8 mouse cellular contexts compared by ENCODE assay signal in genomic region chr17:56583071-56583470, GRCm38 (mm10). TPM values are rescaled to one million over a fixed set of nuclear protein-coding genes. Genes with fewer than 3 reads are reported as not detected.
DNase-seq lines count a peak whose midpoint lies in the region; ATAC-seq and TF ChIP-seq lines count a peak whose summit lies in the region.

No protein-coding gene starts in this region.

- DNase-seq in kidney, adult 18-20 months, result no peak
- DNase-seq in hindbrain, postnatal 0 days (ENCODE audit: low spot score), result no peak
- no peak for DNase-seq in layer of hippocampus, postnatal 14 days (ENCODE audit: low spot score in 2 of 2)
- no peak for DNase-seq in frontal cortex, postnatal 25 days (ENCODE audit: low spot score in 2 of 2)
- DNase-seq in layer of hippocampus, postnatal 25 days (ENCODE audit: extremely low spot score in 1 of 2, low spot score in 1 of 2), result no peak

- H3K4me1 ChIP-seq in kidney, embryonic 14.5 days (ENCODE audit: control insufficient read depth, insufficient read depth, low read length), result peaks cover 25% of the 10 kb centered on the region
- peaks cover 27% of the 10 kb centered on the region for H3K4me1 ChIP-seq in bone marrow macrophage, adult 2 months (ENCODE audit: control insufficient read depth, insufficient read depth, low read length)
- peaks cover 18% of the 10 kb centered on the region for H3K4me1 ChIP-seq in hindbrain, postnatal 0 days (ENCODE audit: insufficient read depth, low read length)
- H3K4me1 ChIP-seq in midbrain, embryonic 16.5 days (ENCODE audit: control insufficient read depth, insufficient read depth, low read length), result peaks cover 41% of the 10 kb centered on the region

- no peak for TF ChIP-seq POLR2A in bone marrow macrophage, adult 2 months (IDR thresholded peaks at IDR 0.05; ENCODE audit: borderline replicate concordance, low read depth, low read length)

- H3K4me2 ChIP-seq in kidney, embryonic 14.5 days (replicated peaks; ENCODE audit: low read depth, low read length), result peak overlapping the region; percentile 89
- H3K4me2 ChIP-seq in hindbrain, postnatal 0 days (ENCODE audit: low read depth, low read length), result peak overlapping the region; percentile 65
- H3K4me2 ChIP-seq in midbrain, embryonic 16.5 days (ENCODE audit: low read length), result peak overlapping the region; percentile 95

- H3K27me3 ChIP-seq in kidney, embryonic 14.5 days (ENCODE audit: control insufficient read depth, insufficient read depth, low read length), result no peaks in the 10 kb centered on the region
- no peaks in the 10 kb centered on the region for H3K27me3 ChIP-seq in hindbrain, postnatal 0 days (ENCODE audit: insufficient read depth, low read length)
- H3K27me3 ChIP-seq in midbrain, embryonic 16.5 days (ENCODE audit: control insufficient read depth, insufficient read depth, low read depth, low read length), result no peaks in the 10 kb centered on the region

- WGBS in kidney, embryonic 14.5 days, result 88% methylated on average over 1 of the region's 1 CpGs
- WGBS in hindbrain, postnatal 0 days, result 59% methylated on average over 1 of the region's 1 CpGs
- 83% methylated on average over 1 of the region's 1 CpGs for WGBS in midbrain, embryonic 16.5 days

- no peak overlapping the region for H3K27ac ChIP-seq in kidney, embryonic 14.5 days (ENCODE audit: low read depth, low read length)
- H3K27ac ChIP-seq in bone marrow macrophage, adult 2 months (ENCODE audit: insufficient read depth, low read depth, low read length), result peak overlapping the region; percentile 99
- H3K27ac ChIP-seq in hindbrain, postnatal 0 days, result no peak overlapping the region
- no peak overlapping the region for H3K27ac ChIP-seq in midbrain, embryonic 16.5 days (ENCODE audit: low read length)

- peak overlapping the region; percentile 94 for H3K4me3 ChIP-seq in kidney, embryonic 14.5 days (ENCODE audit: low read length)
- H3K4me3 ChIP-seq in bone marrow macrophage, adult 2 months (ENCODE audit: insufficient read depth, low read length), result peak overlapping the region; percentile 99
- peak overlapping the region; percentile 74 for H3K4me3 ChIP-seq in hindbrain, postnatal 0 days (ENCODE audit: low read length)
- peak overlapping the region; percentile 83 for H3K4me3 ChIP-seq in midbrain, embryonic 16.5 days (ENCODE audit: low read depth, low read length)

- H3K9me3 ChIP-seq in kidney, embryonic 14.5 days (ENCODE audit: control insufficient read depth, low read length), result no peaks in the 10 kb centered on the region
- H3K9me3 ChIP-seq in hindbrain, postnatal 0 days (ENCODE audit: low read length), result no peaks in the 10 kb centered on the region
- H3K9me3 ChIP-seq in midbrain, embryonic 16.5 days (replicated peaks; ENCODE audit: control insufficient read depth, low read length, poor library complexity, severe bottlenecking), result no peaks in the 10 kb centered on the region

- ATAC-seq in kidney, embryonic 14.5 days (ENCODE audit: low FRiP score, low TSS enrichment), result no peak
- no peak for ATAC-seq in hindbrain, postnatal 0 days
- ATAC-seq in midbrain, embryonic 16.5 days, result no peak

- TF ChIP-seq CTCF in bone marrow macrophage, adult 2 months (IDR thresholded peaks at IDR 0.05; ENCODE audit: low read depth, low read length), result no peak
- TF ChIP-seq CTCF in hindbrain, postnatal 0 days (IDR thresholded peaks at IDR 0.05; ENCODE audit: low read depth), result no peak

- H3K9ac ChIP-seq in kidney, embryonic 14.5 days (ENCODE audit: low read depth, low read length), result peak overlapping the region; percentile 89
- H3K9ac ChIP-seq in hindbrain, postnatal 0 days (replicated peaks; ENCODE audit: low read length), result peak overlapping the region; percentile 81; the same call in 1 of the 2 replicates
- H3K9ac ChIP-seq in midbrain, embryonic 16.5 days (ENCODE audit: low read depth, low read length), result peak overlapping the region; percentile 86

- peaks cover 69% of the 10 kb centered on the region for H3K36me3 ChIP-seq in kidney, embryonic 14.5 days (ENCODE audit: control insufficient read depth, insufficient read depth, low read length)
- H3K36me3 ChIP-seq in hindbrain, postnatal 0 days (ENCODE audit: insufficient read depth, low read length), result peaks cover 21% of the 10 kb centered on the region
- H3K36me3 ChIP-seq in midbrain, embryonic 16.5 days (ENCODE audit: control insufficient read depth, insufficient read depth, low read length), result peaks cover 12% of the 10 kb centered on the region

RNA-seq across cellular contexts. Expression of gene Safb2, which starts 1.3 kb away (rescaled TPM):
- 53.0 and 72.3 TPM in 2 replicates for polyA plus RNA-seq in kidney, embryonic 14.5 days (2014; fragmentation: Nextera tagmentation; extraction: Ambion mirVana)
- 164 and 176 TPM in 2 replicates for polyA plus RNA-seq in bone marrow macrophage, adult 2 months (2012; ENCODE audit: insufficient read depth, insufficient read length, missing spikeins)
- total RNA-seq in hindbrain, postnatal 0 days (2014; rRNA removed), result 34.1 and 45.2 TPM in 2 replicates
- 48.4 and 52.5 TPM in 2 replicates for polyA plus RNA-seq in hindbrain, postnatal 0 days (2015; fragmentation: Nextera tagmentation; extraction: Ambion mirVana)
- 63.2 and 70.6 TPM in 2 replicates for polyA plus RNA-seq in midbrain, embryonic 16.5 days (2015; fragmentation: Nextera tagmentation; extraction: Ambion mirVana)
- 100 to 1,000 TPM; 127 TPM for total RNA-seq in layer of hippocampus, postnatal 14 days (2021)
- total RNA-seq in layer of hippocampus, postnatal 25 days (2021), result 100 to 1,000 TPM in 1 of 2 experiments, 10 to 100 TPM in 1; 87.9 to 144 TPM

RNA-seq across cellular contexts. Expression of gene Safb, which starts 1.6 kb away (rescaled TPM):
- 81.2 and 102 TPM in 2 replicates for polyA plus RNA-seq in kidney, embryonic 14.5 days (2014; fragmentation: Nextera tagmentation; extraction: Ambion mirVana)
- polyA plus RNA-seq in bone marrow macrophage, adult 2 months (2012; ENCODE audit: insufficient read depth, insufficient read length, missing spikeins), result 73.7 and 75.6 TPM in 2 replicates
- total RNA-seq in hindbrain, postnatal 0 days (2014; rRNA removed), result 40.8 and 47.0 TPM in 2 replicates
- polyA plus RNA-seq in hindbrain, postnatal 0 days (2015; fragmentation: Nextera tagmentation; extraction: Ambion mirVana), result 71.7 and 85.0 TPM in 2 replicates
- 121 and 122 TPM in 2 replicates for polyA plus RNA-seq in midbrain, embryonic 16.5 days (2015; fragmentation: Nextera tagmentation; extraction: Ambion mirVana)
- 100 to 1,000 TPM; 131 to 147 TPM for total RNA-seq in layer of hippocampus, postnatal 14 days (2021)
- total RNA-seq in layer of hippocampus, postnatal 25 days (2021), result 100 to 1,000 TPM; 148 to 163 TPM

RNA-seq across cellular contexts. Expression of gene 2410015M20Rik, which starts 26.5 kb away (rescaled TPM):
- polyA plus RNA-seq in kidney, embryonic 14.5 days (2014; fragmentation: Nextera tagmentation; extraction: Ambion mirVana), result 234 and 245 TPM in 2 replicates
- 80.8 and 87.4 TPM in 2 replicates for polyA plus RNA-seq in bone marrow macrophage, adult 2 months (2012; ENCODE audit: insufficient read depth, insufficient read length, missing spikeins)
- total RNA-seq in hindbrain, postnatal 0 days (2014; rRNA removed), result 65.8 and 79.7 TPM in 2 replicates
- 222 and 247 TPM in 2 replicates for polyA plus RNA-seq in hindbrain, postnatal 0 days (2015; fragmentation: Nextera tagmentation; extraction: Ambion mirVana)
- 171 and 182 TPM in 2 replicates for polyA plus RNA-seq in midbrain, embryonic 16.5 days (2015; fragmentation: Nextera tagmentation; extraction: Ambion mirVana)
- 100 to 1,000 TPM; 151 to 160 TPM for total RNA-seq in layer of hippocampus, postnatal 14 days (2021)
- 100 to 1,000 TPM; 138 to 163 TPM for total RNA-seq in layer of hippocampus, postnatal 25 days (2021)

RNA-seq across cellular contexts. Expression of gene Gm20219, which starts 28.9 kb away (rescaled TPM):
- 1.6 and 1.8 TPM in 2 replicates for polyA plus RNA-seq in kidney, embryonic 14.5 days (2014; fragmentation: Nextera tagmentation; extraction: Ambion mirVana)
- polyA plus RNA-seq in bone marrow macrophage, adult 2 months (2012; ENCODE audit: insufficient read depth, insufficient read length, missing spikeins), result 1.6 and 2.1 TPM in 2 replicates
- 0.10 and 0.54 TPM in 2 replicates for total RNA-seq in hindbrain, postnatal 0 days (2014; rRNA removed)
- polyA plus RNA-seq in hindbrain, postnatal 0 days (2015; fragmentation: Nextera tagmentation; extraction: Ambion mirVana), result 0.37 and 0.55 TPM in 2 replicates
- polyA plus RNA-seq in midbrain, embryonic 16.5 days (2015; fragmentation: Nextera tagmentation; extraction: Ambion mirVana), result 0.95 and 1.3 TPM in 2 replicates
- total RNA-seq in layer of hippocampus, postnatal 14 days (2021), result 1 to 10 TPM; 1.9 to 2.1 TPM
- total RNA-seq in layer of hippocampus, postnatal 25 days (2021), result 1 to 10 TPM; 1.9 to 3.4 TPM

RNA-seq across cellular contexts. Expression of gene Rpl36, which starts 30.1 kb away (rescaled TPM):
- polyA plus RNA-seq in kidney, embryonic 14.5 days (2014; fragmentation: Nextera tagmentation; extraction: Ambion mirVana), result 2,148 and 2,776 TPM in 2 replicates
- 507 and 564 TPM in 2 replicates for polyA plus RNA-seq in bone marrow macrophage, adult 2 months (2012; ENCODE audit: insufficient read depth, insufficient read length, missing spikeins)
- total RNA-seq in hindbrain, postnatal 0 days (2014; rRNA removed), result 939 and 1,848 TPM in 2 replicates
- polyA plus RNA-seq in hindbrain, postnatal 0 days (2015; fragmentation: Nextera tagmentation; extraction: Ambion mirVana), result 1,254 and 1,260 TPM in 2 replicates
- 789 and 838 TPM in 2 replicates for polyA plus RNA-seq in midbrain, embryonic 16.5 days (2015; fragmentation: Nextera tagmentation; extraction: Ambion mirVana)
- total RNA-seq in layer of hippocampus, postnatal 14 days (2021), result 100 to 1,000 TPM; 403 to 409 TPM
- total RNA-seq in layer of hippocampus, postnatal 25 days (2021), result 100 to 1,000 TPM; 341 to 404 TPM
